Mouse (Mus musculus) adrenal gland, adult (tissue): ENCODE measurements around the gene Vamp1.
A peak's percentile ranks its signal among the peaks of the same experiment; 100 is the strongest.

ENCODE experiments used
- DNase-seq, 2 experiments: peaks; one replicate each; pipeline ENCODE4 v3.0.0; 2022 to 2023; ENCODE audit warnings: low spot score in 1 of 2; ENCODE audit not compliant: inconsistent age in 2 of 2

Vamp1 gene

GRCm38 (mm10) chr6:125215148-125215954 is at the start of gene Vamp1:
Gene Vamp1 (plus strand): TSS chr6:125215551.
- DNase-seq = peak; percentile 96 to 99

GRCm38 (mm10) chr6:125166051-125166751 is 49.1 kb upstream of the Vamp1 start, which contains the start of gene Gapdh:
Gene Gapdh (minus strand): TSS chr6:125166467.
- peak; percentile 94 to 97 for DNase-seq

- peak; percentile 69 to 74 for DNase-seq
These were observed 48.3 kb upstream of the Vamp1 start for GRCm38 (mm10) chr6:125166861-125167650.

- no peak for DNase-seq
These were observed 47.3 kb upstream of the Vamp1 start for GRCm38 (mm10) chr6:125168086-125168485.

- DNase-seq = peak in 1 of 2 experiments; percentile 66
These were observed 45.2 kb upstream of the Vamp1 start for GRCm38 (mm10) chr6:125170194-125170593.

GRCm38 (mm10) chr6:125172474-125172873 is 42.9 kb upstream of the Vamp1 start:
- peak in 1 of 2 experiments; percentile 68 for DNase-seq

GRCm38 (mm10) chr6:125173256-125173655 is 42.1 kb upstream of the Vamp1 start:
- peak; percentile 80 to 93 for DNase-seq

GRCm38 (mm10) chr6:125175469-125175868 is 39.9 kb upstream of the Vamp1 start:
- DNase-seq = no peak

- peak; percentile 65 to 76 for DNase-seq
These were observed 35.8 kb upstream of the Vamp1 start for GRCm38 (mm10) chr6:125179601-125180000.

- DNase-seq = peak in 1 of 2 experiments; percentile 36
These were observed 33.2 kb upstream of the Vamp1 start for GRCm38 (mm10) chr6:125182133-125182532.

- no peak for DNase-seq
These were observed 29.1 kb upstream of the Vamp1 start for GRCm38 (mm10) chr6:125186203-125186602.

- DNase-seq = no peak
These were observed 24.5 kb upstream of the Vamp1 start for GRCm38 (mm10) chr6:125190816-125191215.

GRCm38 (mm10) chr6:125191332-125192015 is 23.9 kb upstream of the Vamp1 start, which contains the start of the genes Ncapd2 and Mrpl51:
Gene Ncapd2 (minus strand): TSS chr6:125191701.
Gene Mrpl51 (plus strand): TSS chr6:125191801.
- peak; percentile 97 to 98 for DNase-seq

- DNase-seq = peak; percentile 93 to 98
These were observed 23.2 kb upstream of the Vamp1 start for GRCm38 (mm10) chr6:125192016-125192714.

GRCm38 (mm10) chr6:125192841-125193240 is 22.5 kb upstream of the Vamp1 start:
- DNase-seq = peak in 1 of 2 experiments; percentile 62

GRCm38 (mm10) chr6:125193390-125193789 is 22.0 kb upstream of the Vamp1 start:
- DNase-seq = no peak

- DNase-seq = peak in 1 of 2 experiments; percentile 36
These were observed 19.7 kb upstream of the Vamp1 start for GRCm38 (mm10) chr6:125195541-125196075.

GRCm38 (mm10) chr6:125196301-125196700 is 19.1 kb upstream of the Vamp1 start:
- peak in 1 of 2 experiments; percentile 74 for DNase-seq

- peak in 1 of 2 experiments; percentile 75 for DNase-seq
These were observed 18.2 kb upstream of the Vamp1 start for GRCm38 (mm10) chr6:125197166-125197565.
